Mouse (Mus musculus) cerebral cortex, adult 2 months (tissue): ENCODE measurements around the gene Gm44805.

Source experiments
- WGBS: fragments of 180-500 bp; shearing (Covaris S2); methylation state at CpG from one replicate; pipeline ENCODE4 v1.1.7; 2018; 5-methylcytosine and 5-hydroxymethylcytosine counted together

Gene Gm44805

DNA sequence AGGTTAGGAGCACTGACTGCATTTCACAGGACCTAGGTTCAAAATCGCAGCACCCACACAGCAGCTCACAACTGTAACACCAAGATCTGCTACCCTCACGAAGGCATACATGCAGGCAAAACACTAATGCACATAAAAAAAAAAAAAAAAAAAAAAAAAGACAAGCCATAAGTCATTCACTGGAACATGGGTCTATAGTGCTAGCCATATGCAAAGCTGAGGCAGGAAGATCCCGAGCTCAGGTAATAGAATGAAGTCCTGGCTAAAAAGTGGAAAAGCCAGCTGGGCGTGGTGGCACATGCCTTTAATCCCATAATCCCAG, 18.6 kb upstream of the Gm44805 start:
- 73% methylated on average over 4 of the region's 4 CpGs for WGBS

- WGBS: 4% methylated on average over 20 of the region's 20 CpGs
These were observed 17.9 kb upstream of the Gm44805 start, which contains the start of gene Apoe for GRCm38 (mm10) chr7:19698907-19699826. Gene Apoe, minus strand, starts transcription at chr7:19699188.

DNA sequence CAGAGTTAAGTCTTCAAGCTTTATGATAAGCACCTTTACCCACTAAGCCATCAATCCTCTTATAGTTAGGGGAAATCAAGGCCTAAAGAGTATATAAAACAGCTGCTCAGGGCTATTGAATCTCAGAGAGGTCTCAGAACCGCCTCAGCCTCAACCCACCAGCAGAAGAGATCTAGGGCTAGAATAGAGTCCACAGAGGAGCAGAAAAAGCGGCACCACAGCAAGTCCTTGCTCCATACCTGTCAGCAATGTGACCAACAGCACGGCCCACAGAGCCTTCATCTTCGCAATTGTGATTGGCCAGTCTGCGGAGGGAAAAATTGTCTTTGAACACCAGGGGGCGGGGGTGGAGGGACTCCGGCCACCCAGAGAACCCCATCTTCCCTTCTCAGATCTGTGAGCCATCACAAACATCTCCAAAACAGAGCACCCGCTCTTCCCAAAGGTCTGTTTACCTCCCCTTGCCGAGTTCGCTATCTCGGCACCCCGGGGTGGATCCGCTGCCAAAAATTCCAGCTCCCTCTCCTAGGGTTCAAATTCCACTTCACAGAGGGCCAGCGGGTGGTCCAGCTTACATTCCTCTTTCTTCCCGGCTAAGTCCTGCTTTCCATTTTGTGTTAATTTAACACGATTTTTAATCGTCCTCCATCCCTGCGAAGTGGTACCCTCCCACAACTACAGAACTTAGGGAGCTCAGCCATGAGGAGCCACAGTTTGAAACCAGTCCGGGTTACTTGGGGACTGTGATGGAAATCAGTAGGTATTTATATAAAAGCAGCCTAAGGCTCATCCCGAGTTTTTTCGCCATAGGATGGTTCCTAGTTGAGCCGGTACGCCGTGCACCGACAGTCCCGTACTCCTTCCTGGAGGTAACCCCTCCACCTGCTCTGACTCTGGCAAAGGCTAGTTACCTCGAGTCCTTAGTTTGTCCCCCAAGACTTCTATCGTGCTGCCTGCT, 17.0 kb upstream of the Gm44805 start:
- 13% methylated on average over 28 of the region's 28 CpGs for WGBS

DNA sequence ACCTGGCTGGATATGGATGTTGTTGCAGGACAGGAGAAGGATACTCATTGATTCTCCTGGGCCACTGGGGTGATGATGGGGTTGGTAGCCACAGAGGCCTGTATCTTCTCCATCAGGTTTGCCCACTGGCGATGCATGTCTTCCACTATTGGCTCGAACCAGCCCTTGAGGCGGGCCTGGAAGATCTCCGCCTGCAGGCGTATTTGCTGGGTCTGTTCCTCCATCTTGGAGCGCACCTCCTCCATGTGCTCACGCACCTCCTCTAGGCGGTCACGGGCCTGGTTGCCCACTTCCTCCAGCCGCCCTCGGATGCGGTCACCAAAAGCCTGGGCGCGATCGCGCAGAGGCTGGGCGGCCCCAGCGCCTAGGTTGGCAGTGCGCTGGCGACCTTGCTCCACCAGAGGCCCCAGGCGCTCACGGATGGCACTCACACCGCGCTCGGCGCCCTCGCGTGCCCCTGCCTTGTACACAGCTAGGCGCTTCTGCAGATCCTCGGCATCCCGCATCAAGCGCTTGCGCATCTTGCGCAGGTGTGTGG, 15.2 kb upstream of the Gm44805 start:
- 93% methylated on average over 34 of the region's 34 CpGs for WGBS

DNA sequence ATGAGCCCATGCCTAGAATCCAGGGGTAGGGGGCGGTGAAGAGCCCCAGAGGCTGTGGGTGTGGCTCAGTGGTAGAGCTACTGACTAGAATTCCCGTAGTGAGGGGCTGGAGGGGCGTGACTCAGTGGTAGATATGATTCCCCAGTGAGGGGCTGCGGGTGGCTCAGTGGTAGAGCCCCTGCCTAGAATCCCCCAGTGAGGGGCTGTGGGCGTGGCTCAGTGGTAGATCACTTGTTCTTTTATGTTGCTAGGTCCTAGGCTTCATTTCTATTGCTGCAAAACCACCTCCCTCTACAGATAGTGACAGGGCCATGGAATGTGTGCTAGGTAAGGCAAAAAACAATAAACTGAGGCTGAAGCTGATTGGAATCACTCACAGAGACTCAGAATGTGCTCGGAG, 14.7 kb upstream of the Gm44805 start:
- WGBS: 86% methylated on average over 6 of the region's 6 CpGs

- 64% methylated on average over 8 of the region's 8 CpGs for WGBS
These were observed 14.0 kb upstream of the Gm44805 start for GRCm38 (mm10) chr7:19695213-19695594.

DNA sequence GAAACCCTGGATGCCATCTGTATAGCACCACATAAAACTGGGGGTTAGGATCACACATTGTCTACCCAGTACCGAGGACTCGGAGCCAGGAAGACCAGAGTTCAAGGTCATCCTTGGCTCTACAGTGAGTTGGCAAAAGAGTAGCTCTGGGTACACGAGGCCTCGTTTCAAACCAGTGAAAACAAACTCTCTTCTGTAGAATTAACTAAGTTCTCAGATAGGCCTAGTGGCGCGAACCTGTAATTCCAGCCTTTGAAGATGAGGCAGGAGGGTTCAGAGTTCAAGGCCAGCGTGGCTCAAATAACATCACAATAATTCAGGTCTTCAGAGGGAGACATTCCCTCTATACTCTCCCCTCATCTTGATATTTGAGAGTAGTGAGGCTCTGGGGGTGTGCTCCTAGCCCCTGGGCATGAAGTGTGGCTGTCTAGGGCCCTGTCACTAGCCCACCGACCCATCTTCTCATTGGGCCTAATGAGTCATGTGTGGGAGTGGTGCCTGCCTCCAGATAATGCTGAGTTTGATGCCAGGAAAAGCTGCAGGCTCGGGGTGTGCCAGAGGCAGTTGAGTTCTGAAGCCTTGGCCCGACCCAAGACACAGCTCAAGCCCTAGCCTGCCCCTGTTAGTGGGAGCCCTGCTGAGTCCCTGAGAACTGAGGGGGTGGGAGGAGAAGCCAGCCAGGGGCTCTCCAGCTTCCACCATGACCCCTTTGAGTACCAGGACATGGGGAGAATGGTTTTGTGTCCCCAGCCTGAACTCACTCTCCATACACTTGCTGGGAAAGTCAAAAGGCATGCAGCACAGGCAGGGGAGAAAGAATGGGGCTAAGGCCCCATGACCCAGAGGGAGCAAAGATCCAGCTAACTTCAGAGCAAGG, 13.4 kb upstream of the Gm44805 start:
- WGBS: 76% methylated on average over 10 of the region's 10 CpGs

GRCm38 (mm10) chr7:19693421-19693820, 12.2 kb upstream of the Gm44805 start:
- WGBS: 42% methylated on average over 10 of the region's 10 CpGs

- 74% methylated on average over 28 of the region's 28 CpGs for WGBS
These were observed 10.9 kb upstream of the Gm44805 start, which contains the start of gene Apoc1 for GRCm38 (mm10) chr7:19691873-19692865. Gene Apoc1, minus strand, starts transcription at chr7:19692660.

GRCm38 (mm10) chr7:19691434-19691833, 10.2 kb upstream of the Gm44805 start:
- 87% methylated on average over 6 of the region's 6 CpGs for WGBS

DNA sequence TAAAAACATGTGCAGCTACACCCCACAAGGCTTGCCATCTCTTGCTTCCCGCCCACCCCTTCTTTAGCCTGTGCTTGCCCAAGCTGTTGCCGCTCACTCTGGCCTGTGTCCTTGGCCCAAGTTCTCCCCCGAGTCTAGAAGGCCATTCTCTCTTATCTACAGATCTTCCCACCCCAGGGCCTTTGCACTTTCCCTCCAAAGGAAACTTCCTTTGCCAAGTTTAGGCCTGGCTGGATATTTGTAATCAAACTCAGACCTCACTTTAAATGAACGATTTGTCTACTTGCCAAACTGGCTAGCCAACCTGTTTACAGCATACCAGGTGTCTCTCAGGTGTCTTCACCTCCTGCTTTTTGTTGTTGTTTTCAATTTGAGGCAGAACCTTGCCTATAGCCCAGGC, 9.6 kb upstream of the Gm44805 start:
- 83% methylated on average over 4 of the region's 4 CpGs for WGBS

DNA sequence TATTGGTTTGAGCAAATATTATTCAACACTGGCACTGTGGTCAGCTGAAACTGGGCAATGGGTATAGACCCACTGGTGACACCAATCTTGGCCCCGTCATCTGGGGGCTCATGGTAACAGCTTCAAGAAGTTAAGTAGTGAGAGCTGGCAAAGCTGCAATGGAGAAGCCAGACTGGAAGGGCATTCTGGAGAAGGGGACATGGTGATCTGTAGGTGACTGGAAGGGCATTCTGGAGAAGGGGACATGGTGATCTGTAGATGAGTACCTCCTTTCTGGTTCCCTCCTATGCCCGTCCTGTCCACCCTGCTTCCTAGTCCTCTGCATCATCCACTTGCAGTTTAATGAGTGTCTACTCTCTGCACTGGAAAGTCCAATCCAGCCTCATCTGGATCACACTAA, 7.4 kb upstream of the Gm44805 start:
- 91% methylated on average over 2 of the region's 2 CpGs for WGBS

GRCm38 (mm10) chr7:19688101-19688500, 6.9 kb upstream of the Gm44805 start:
- WGBS: 93% methylated on average over 10 of the region's 10 CpGs

DNA sequence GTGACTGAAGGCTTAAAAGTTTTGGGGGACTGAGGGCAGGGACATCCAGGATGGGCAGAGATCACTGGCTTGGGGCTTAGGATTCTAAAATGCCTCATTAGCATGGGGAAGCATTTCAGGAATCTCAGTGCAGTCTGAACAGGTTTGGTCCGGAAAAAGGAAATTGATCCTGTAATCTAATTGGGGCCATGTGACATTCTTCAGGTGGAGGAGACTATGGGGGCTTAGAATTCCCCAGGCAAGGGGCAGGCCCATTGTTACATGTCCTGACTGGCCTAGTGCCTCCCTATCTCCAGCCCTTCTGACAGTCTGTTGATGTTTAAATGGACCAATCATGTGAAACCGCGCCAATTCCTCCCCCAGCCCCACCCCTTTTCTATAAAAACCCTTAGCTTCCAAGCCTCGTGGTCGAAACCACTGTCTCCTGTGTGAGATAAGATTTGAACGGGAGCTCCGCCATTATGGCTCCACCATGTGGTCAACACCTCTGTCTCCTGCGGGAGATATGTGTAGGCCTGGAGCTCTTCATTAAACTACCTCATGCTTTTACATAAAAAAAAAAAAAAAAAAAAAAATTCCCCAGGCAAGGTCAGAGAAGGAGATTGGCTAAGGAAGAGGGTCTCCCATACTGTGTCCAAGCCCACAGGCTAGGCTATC, 5.8 kb upstream of the Gm44805 start:
- 71% methylated on average over 8 of the region's 8 CpGs for WGBS

DNA sequence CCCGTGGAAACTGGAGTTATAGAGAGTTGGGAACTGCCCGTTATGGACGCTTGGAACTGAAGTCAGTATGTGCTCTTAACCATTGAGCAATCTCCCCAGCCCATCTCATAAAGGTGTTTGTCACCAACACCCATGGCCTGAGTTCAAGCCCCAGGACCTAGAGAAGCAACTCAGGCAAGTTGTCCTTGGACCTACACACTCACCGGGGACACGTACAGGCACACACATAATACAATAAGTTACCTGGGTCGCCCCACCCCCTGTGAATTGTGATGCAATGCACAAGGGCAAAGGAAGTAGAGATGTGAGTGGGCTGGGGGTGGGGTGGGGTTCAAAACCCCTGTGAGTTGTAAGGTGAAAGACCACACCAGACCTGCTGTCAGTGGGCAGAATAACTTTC, 5.3 kb upstream of the Gm44805 start:
- WGBS: 90% methylated on average over 6 of the region's 6 CpGs

GRCm38 (mm10) chr7:19685374-19685773, 4.2 kb upstream of the Gm44805 start:
- WGBS: 79% methylated on average over 4 of the region's 4 CpGs

DNA sequence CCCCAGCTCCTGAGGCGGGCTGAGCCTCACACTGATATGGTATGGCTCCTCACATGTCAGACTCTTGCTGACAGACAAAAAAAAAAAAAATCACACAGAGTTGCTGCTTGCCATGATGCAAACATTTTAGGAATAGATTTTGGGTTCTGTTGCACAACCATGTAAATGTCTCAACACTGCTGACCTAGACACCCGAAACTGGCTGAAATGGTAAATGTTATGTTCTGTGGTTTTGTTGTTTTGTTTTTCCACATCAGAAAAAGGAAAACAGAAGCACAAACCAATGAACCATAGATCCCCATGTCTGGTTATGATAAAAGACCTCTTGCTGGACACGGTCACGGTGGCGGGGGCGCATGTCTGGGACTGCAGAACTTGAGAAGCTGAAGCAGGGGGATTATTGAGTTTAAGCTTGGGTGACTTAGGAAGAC, 2.6 kb upstream of the Gm44805 start:
- WGBS: 95% methylated on average over 6 of the region's 6 CpGs

DNA sequence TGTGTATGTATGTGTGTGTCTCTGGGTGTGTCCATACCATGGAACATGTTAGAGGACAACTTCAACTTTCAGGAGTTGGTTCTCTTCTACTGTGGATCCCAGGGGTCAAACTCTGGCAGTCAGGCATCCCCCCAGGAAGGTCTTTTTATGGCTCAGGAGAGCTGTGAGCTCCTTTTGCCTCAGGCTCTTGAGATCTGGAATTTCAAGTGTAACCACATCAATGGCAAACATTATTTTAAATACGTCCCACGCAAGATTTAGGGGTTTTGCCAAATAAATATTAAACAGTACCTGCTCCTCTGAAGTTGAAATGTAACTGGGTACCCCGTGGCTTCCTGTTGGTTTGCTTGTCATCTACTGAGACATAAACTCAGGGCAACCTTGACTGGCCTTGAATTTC, 1.8 kb upstream of the Gm44805 start:
- WGBS: 89% methylated on average over 3 of the region's 3 CpGs

DNA sequence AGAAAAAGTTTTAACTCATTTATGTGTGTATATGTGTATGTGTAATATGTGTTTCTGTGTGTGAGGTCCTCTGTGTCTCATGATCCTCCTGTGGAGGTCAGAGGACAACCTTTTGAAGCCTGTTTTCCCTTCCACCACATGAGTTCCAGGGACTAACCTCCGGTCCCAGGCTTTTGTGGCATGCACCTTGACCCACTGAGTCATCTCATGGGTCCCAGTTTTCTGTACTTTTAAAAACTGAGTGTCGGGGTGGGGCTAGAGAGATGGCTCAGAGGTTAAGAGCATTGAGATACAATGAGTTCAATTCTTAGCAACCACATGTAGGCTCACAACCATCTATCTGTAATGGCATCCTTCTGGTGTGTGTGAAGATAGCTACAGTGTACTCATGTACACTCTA, 521 bp downstream of the Gm44805 start:
- 88% methylated on average over 2 of the region's 2 CpGs for WGBS
